Mouse (Mus musculus): ENCODE measurements at regions not wholly inside any gene's neighbourhood (a gene's known extent, or its start where the extent isn't known, plus 50 kb on each side); places are given as distances from the start of the nearest gene placed in this dataset.

GRCm38 (mm10) chr16:86645436-86645835 lies 708.5 kb upstream of the N6amt1 start:
- H3K27me3 ChIP-seq (ENCODE audit: insufficient read depth, low read length): no peaks in the 10 kb centered on the region
- DNase-seq (ENCODE audit: low spot score) (no peak), ATAC-seq (ENCODE audit: low FRiP score) (no peak)
- 89% methylated on average over 1 of the region's 1 CpGs for WGBS
- no peak overlapping the region for H3K4me3 ChIP-seq (ENCODE audit: low read depth, low read length)
- TF ChIP-seq CTCF (IDR thresholded peaks at IDR 0.05): no peak
- H3K36me3 ChIP-seq (ENCODE audit: insufficient read depth, low read length): no peaks in the 10 kb centered on the region
- H3K9ac ChIP-seq (replicated peaks; ENCODE audit: low read length, poor library complexity, severe bottlenecking): no peak overlapping the region
- H3K27ac ChIP-seq (ENCODE audit: low read depth, low read length): no peak overlapping the region
- no peaks in the 10 kb centered on the region for H3K4me1 ChIP-seq (ENCODE audit: insufficient read depth, low read length)
- no peaks in the 10 kb centered on the region for H3K9me3 ChIP-seq (ENCODE audit: low read length)
- no peak overlapping the region for H3K4me2 ChIP-seq (ENCODE audit: low read depth, low read length, poor library complexity, severe bottlenecking)

GRCm38 (mm10) chr16:86644912-86645312 lies 709.1 kb upstream of the N6amt1 start:
- WGBS: 57% methylated on average over 2 of the region's 2 CpGs
- Histone ChIP-seq H3K9ac (replicated peaks; ENCODE audit: low read length, poor library complexity, severe bottlenecking) (no peak overlapping the region), H3K27me3 (ENCODE audit: insufficient read depth, low read length) (no peaks in the 10 kb centered on the region), H3K36me3 (ENCODE audit: insufficient read depth, low read length) (no peaks in the 10 kb centered on the region), H3K27ac (ENCODE audit: low read depth, low read length) (no peak overlapping the region), H3K4me1 (ENCODE audit: insufficient read depth, low read length) (no peaks in the 10 kb centered on the region), H3K4me2 (ENCODE audit: low read depth, low read length, poor library complexity, severe bottlenecking) (no peak overlapping the region), H3K9me3 (ENCODE audit: low read length) (no peaks in the 10 kb centered on the region), H3K4me3 (ENCODE audit: low read depth, low read length) (no peak overlapping the region)
- ATAC-seq (ENCODE audit: low FRiP score): peak; percentile 76
- peak; percentile 95 for TF ChIP-seq CTCF (IDR thresholded peaks at IDR 0.05)
- DNase-seq (ENCODE audit: low spot score): peak; percentile 91

GRCm38 (mm10) chr16:86604166-86604565 lies 702.5 kb upstream of the Adamts5 start:
- Histone ChIP-seq H3K36me3 (ENCODE audit: insufficient read depth, low read length) (no peaks in the 10 kb centered on the region), H3K4me1 (ENCODE audit: insufficient read depth, low read length) (no peaks in the 10 kb centered on the region), H3K4me2 (ENCODE audit: low read depth, low read length, poor library complexity, severe bottlenecking) (no peak overlapping the region), H3K9me3 (ENCODE audit: low read length) (no peaks in the 10 kb centered on the region), H3K27ac (ENCODE audit: low read depth, low read length) (no peak overlapping the region), H3K9ac (replicated peaks; ENCODE audit: low read length, poor library complexity, severe bottlenecking) (no peak overlapping the region), H3K27me3 (ENCODE audit: insufficient read depth, low read length) (no peaks in the 10 kb centered on the region), H3K4me3 (ENCODE audit: low read depth, low read length) (no peak overlapping the region)
- TF ChIP-seq CTCF (IDR thresholded peaks at IDR 0.05): no peak
- DNase-seq (ENCODE audit: low spot score): peak; percentile 8
- WGBS: 71% methylated on average over 7 of the region's 7 CpGs
- no peak for ATAC-seq (ENCODE audit: low FRiP score)

GRCm38 (mm10) chr16:86594992-86595391 lies 693.4 kb upstream of the Adamts5 start:
- H3K36me3 ChIP-seq (ENCODE audit: insufficient read depth, low read length): no peaks in the 10 kb centered on the region
- 73% methylated on average over 3 of the region's 3 CpGs for WGBS
- no peak overlapping the region for H3K9ac ChIP-seq (replicated peaks; ENCODE audit: low read length, poor library complexity, severe bottlenecking)
- no peak for TF ChIP-seq CTCF (IDR thresholded peaks at IDR 0.05)
- H3K4me2 ChIP-seq (ENCODE audit: low read depth, low read length, poor library complexity, severe bottlenecking): no peak overlapping the region
- H3K27me3 ChIP-seq (ENCODE audit: insufficient read depth, low read length): no peaks in the 10 kb centered on the region
- H3K27ac ChIP-seq (ENCODE audit: low read depth, low read length): no peak overlapping the region
- ATAC-seq (ENCODE audit: low FRiP score): no peak
- no peaks in the 10 kb centered on the region for H3K9me3 ChIP-seq (ENCODE audit: low read length)
- DNase-seq (ENCODE audit: low spot score): no peak
- H3K4me1 ChIP-seq (ENCODE audit: insufficient read depth, low read length): no peaks in the 10 kb centered on the region
- no peak overlapping the region for H3K4me3 ChIP-seq (ENCODE audit: low read depth, low read length)

GRCm38 (mm10) chr16:86586044-86586443 lies 684.4 kb upstream of the Adamts5 start:
- 89% methylated on average over 4 of the region's 4 CpGs for WGBS
- Histone ChIP-seq H3K36me3 (ENCODE audit: insufficient read depth, low read length) (no peaks in the 10 kb centered on the region), H3K9me3 (ENCODE audit: low read length) (no peaks in the 10 kb centered on the region), H3K4me3 (ENCODE audit: low read depth, low read length) (no peak overlapping the region), H3K27me3 (ENCODE audit: insufficient read depth, low read length) (no peaks in the 10 kb centered on the region), H3K9ac (replicated peaks; ENCODE audit: low read length, poor library complexity, severe bottlenecking) (no peak overlapping the region), H3K27ac (ENCODE audit: low read depth, low read length) (no peak overlapping the region), H3K4me1 (ENCODE audit: insufficient read depth, low read length) (no peaks in the 10 kb centered on the region), H3K4me2 (ENCODE audit: low read depth, low read length, poor library complexity, severe bottlenecking) (no peak overlapping the region)
- no peak for DNase-seq (ENCODE audit: low spot score)
- TF ChIP-seq CTCF (IDR thresholded peaks at IDR 0.05): no peak
- ATAC-seq (ENCODE audit: low FRiP score): no peak

- no peaks in the 10 kb centered on the region for H3K9me3 ChIP-seq (ENCODE audit: low read length)
- H3K36me3 ChIP-seq (ENCODE audit: insufficient read depth, low read length): no peaks in the 10 kb centered on the region
- ATAC-seq (ENCODE audit: low FRiP score) (no peak), DNase-seq (ENCODE audit: low spot score) (no peak)
- no peak overlapping the region for H3K4me3 ChIP-seq (ENCODE audit: low read depth, low read length)
- no peak for TF ChIP-seq CTCF (IDR thresholded peaks at IDR 0.05)
- no peak overlapping the region for H3K9ac ChIP-seq (replicated peaks; ENCODE audit: low read length, poor library complexity, severe bottlenecking)
- 49% methylated on average over 5 of the region's 5 CpGs for WGBS
- no peaks in the 10 kb centered on the region for H3K27me3 ChIP-seq (ENCODE audit: insufficient read depth, low read length)
- no peak overlapping the region for H3K4me2 ChIP-seq (ENCODE audit: low read depth, low read length, poor library complexity, severe bottlenecking)
- H3K4me1 ChIP-seq (ENCODE audit: insufficient read depth, low read length): no peaks in the 10 kb centered on the region
- H3K27ac ChIP-seq (ENCODE audit: low read depth, low read length): no peak overlapping the region
Observed at GRCm38 (mm10) chr16:86578281-86578680, 676.7 kb upstream of the Adamts5 start.

All from midbrain, postnatal 0 days (tissue).